Mouse (Mus musculus) heart, embryonic 13.5 days (tissue): ENCODE measurements around the gene Fxr1. TPM values are rescaled to one million over a fixed set of nuclear protein-coding genes. Genes with fewer than 3 reads are reported as not detected.
"Not testable (repeated sequence)": the region's sequence is repeated elsewhere in the genome, so short reads cannot be mapped to it uniquely, and the experiment has no call there.

Experiments
- ATAC-seq: fragments of 200-750 bp; cut with Nextera tagmentation; 2 replicates; pipeline ENCODE4 v1.8.0; 2017; ENCODE audit warnings: moderate TSS enrichment; ENCODE audit not compliant: insufficient number of reproducible peaks, low FRiP score, low TSS enrichment; ENCODE audit errors: extremely low read depth
- H3K27ac ChIP-seq: fragments of 300-500 bp; sonication (generic); replicated peaks from 2 replicates; pipeline ENCODE4 v1.5.1; 2015; ENCODE audit warnings: moderate library complexity, mild to moderate bottlenecking, inconsistent platforms
- H3K27me3 ChIP-seq: fragments of 300-500 bp; sonication (generic); replicated peaks from 2 replicates; pipeline ENCODE4 v1.6.1; 2015; ENCODE audit warnings: mild to moderate bottlenecking, inconsistent platforms
- H3K36me3 ChIP-seq: fragments of 300-500 bp; sonication (generic); 2 replicates; pipeline ENCODE4 v1.6.1; 2015; ENCODE audit warnings: mild to moderate bottlenecking, inconsistent platforms
- H3K4me1 ChIP-seq: fragments of 300-500 bp; sonication (generic); 2 replicates; pipeline ENCODE4 v1.6.1; 2015; ENCODE audit warnings: inconsistent platforms
- H3K4me2 ChIP-seq: fragments of 300-500 bp; sonication (generic); 2 replicates; pipeline ENCODE4 v1.6.1; 2015; ENCODE audit warnings: inconsistent platforms, mild to moderate bottlenecking, moderate library complexity
- H3K4me3 ChIP-seq: fragments of 300-500 bp; sonication (generic); 2 replicates; pipeline ENCODE4 v1.5.1; 2015; ENCODE audit warnings: moderate library complexity, mild to moderate bottlenecking, inconsistent platforms
- H3K9ac ChIP-seq: fragments of 300-500 bp; sonication (generic); 2 replicates; pipeline ENCODE4 v1.6.1; 2015; ENCODE audit warnings: inconsistent platforms, mild to moderate bottlenecking, moderate library complexity
- H3K9me3 ChIP-seq: fragments of 300-500 bp; sonication (generic); 2 replicates; pipeline ENCODE4 v1.6.1; 2016; ENCODE audit warnings: inconsistent platforms
- WGBS: fragments of 180-500 bp; shearing (Covaris S2); methylation state at CpG from one replicate; pipeline ENCODE4 v1.1.7; 2015; ENCODE audit warnings: mixed read lengths; 5-methylcytosine and 5-hydroxymethylcytosine counted together
- polyA plus RNA-seq: library from polyadenylated mRNA; unstranded; fragments of >200 nt; fragmentation: Nextera tagmentation; extraction: Ambion mirVana; gene quantifications from 2 replicates; pipeline ENCODE4 v1.2.1, GENCODE M21; 2015

The Fxr1 gene
- polyA plus RNA-seq, 1 experiment from 2014 or later: 63.6 TPM

DNA sequence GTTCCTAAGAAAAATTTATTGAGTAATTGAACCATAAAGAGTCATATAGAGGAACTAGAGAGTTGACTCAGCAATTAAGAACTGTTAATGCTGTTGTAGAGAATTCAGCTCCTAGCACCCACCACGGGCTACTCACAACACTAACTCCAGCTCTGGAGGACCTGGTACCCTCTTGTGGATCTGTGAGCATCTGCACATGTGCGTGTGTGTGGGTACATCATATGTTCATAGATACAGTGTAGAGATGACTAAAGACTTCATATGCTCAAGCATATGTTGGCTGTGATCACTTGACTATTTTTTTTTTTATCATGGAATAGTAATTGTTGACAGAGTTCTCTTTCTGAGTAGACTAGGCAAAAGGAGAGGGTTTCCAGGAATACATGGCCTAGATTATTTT is 42.6 kb downstream of the Fxr1 start:
- peaks cover 64% of the 10 kb centered on the region for H3K36me3 ChIP-seq
- 89% methylated on average over 2 of the region's 2 CpGs for WGBS
- H3K9me3 ChIP-seq: no peaks in the 10 kb centered on the region
- no peak overlapping the region for H3K4me3 ChIP-seq
- no peak overlapping the region for H3K9ac ChIP-seq
- H3K4me1 ChIP-seq: no peaks in the 10 kb centered on the region
- no peak overlapping the region for H3K27ac ChIP-seq
- no peak overlapping the region for H3K4me2 ChIP-seq
- no peaks in the 10 kb centered on the region for H3K27me3 ChIP-seq
- no peak for ATAC-seq

- 89% methylated on average over 7 of the region's 7 CpGs for WGBS
- not testable (repeated sequence) for ATAC-seq
These were observed 49.2 kb downstream of the Fxr1 start for GRCm38 (mm10) chr3:34068943-34069342.

GRCm38 (mm10) chr3:34072726-34073125 is 53.0 kb downstream of the Fxr1 start:
- WGBS: 90% methylated on average over 6 of the region's 6 CpGs
- H3K9ac ChIP-seq: no peak overlapping the region
- H3K27ac ChIP-seq: no peak overlapping the region
- peaks cover 13% of the 10 kb centered on the region for H3K4me1 ChIP-seq
- H3K36me3 ChIP-seq: peaks cover 80% of the 10 kb centered on the region
- ATAC-seq: no peak
- no peaks in the 10 kb centered on the region for H3K9me3 ChIP-seq
- H3K4me3 ChIP-seq: no peak overlapping the region
- H3K27me3 ChIP-seq: no peaks in the 10 kb centered on the region
- H3K4me2 ChIP-seq: no peak overlapping the region

More at GRCm38 (mm10) chr3:34068943-34069342, 49.2 kb downstream of the Fxr1 start:
- not testable (repeated sequence) for H3K9ac ChIP-seq, H3K9me3 ChIP-seq, H3K27me3 ChIP-seq, H3K4me3 ChIP-seq, H3K4me1 ChIP-seq, H3K4me2 ChIP-seq, H3K27ac ChIP-seq
- peaks cover 71% of the 10 kb centered on the region for H3K36me3 ChIP-seq

DNA sequence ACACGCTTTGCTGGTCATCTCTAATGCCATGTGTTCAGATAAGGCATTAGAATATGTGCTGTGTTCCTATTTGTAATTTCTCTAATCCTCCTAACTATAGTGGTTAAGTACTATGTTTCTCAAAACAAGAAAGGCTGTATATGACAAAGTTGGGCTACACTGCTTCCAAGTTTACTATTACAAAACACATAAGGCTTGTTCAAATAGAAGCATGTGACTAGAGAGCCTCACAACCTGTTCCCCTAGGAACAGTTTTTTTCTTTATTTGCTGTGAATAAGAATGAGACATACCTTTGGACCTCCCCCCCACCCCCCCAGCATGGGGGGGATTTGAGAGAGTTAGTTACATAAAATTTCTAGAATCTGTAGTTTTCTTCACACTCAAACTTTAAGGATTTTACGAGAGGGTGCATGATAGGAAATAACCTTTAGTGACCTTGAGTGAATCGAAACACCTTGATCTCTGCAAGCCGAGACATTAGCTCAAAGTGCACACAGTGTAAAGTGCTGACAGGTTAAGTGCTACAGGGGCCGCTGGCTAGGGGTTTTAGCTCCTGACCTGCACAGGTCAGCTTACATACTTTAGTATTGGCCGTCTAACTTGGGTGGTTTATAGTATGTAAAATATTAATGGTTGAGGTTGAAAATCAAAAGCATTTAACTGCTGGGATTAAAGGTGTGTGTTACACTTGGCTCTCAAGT is 56.5 kb downstream of the Fxr1 start:
- Histone ChIP-seq H3K9ac (0 out of 2 replicates have a peak overlapping the region, but pooled peaks have one; percentile 33), H3K4me1 (peaks cover 25% of the 10 kb centered on the region), H3K9me3 (no peaks in the 10 kb centered on the region), H3K27ac (peak overlapping the region; percentile 48; the same call in 1 of the 2 replicates), H3K4me3 (no peak overlapping the region), H3K36me3 (peaks cover 72% of the 10 kb centered on the region), H3K27me3 (no peaks in the 10 kb centered on the region), H3K4me2 (peak overlapping the region; percentile 28)
- no peak for ATAC-seq
- WGBS: 51% methylated on average over 6 of the region's 6 CpGs

- H3K4me2 ChIP-seq: peak within 1 kb of the TSS; percentile 80
- under 1% methylated on average over 50 of the region's 50 CpGs for WGBS
- no peaks in the 10 kb centered on the region for H3K9me3 ChIP-seq
These were observed 61.3 kb downstream of the Fxr1 start, which contains the start of gene Dnajc19 for GRCm38 (mm10) chr3:34080900-34081662. TSS of gene Dnajc19 (minus strand) at chr3:34081321.

GRCm38 (mm10) chr3:34081929-34082328 is 62.2 kb downstream of the Fxr1 start:
- Histone ChIP-seq H3K27ac (0 out of 2 replicates have a peak overlapping the region, but pooled peaks have one; percentile 74), H3K9ac (peak overlapping the region; percentile 93; the same call in 1 of the 2 replicates), H3K4me2 (peak overlapping the region; percentile 80), H3K4me1 (peaks cover 20% of the 10 kb centered on the region), H3K9me3 (no peaks in the 10 kb centered on the region), H3K36me3 (peaks cover 18% of the 10 kb centered on the region), H3K27me3 (no peaks in the 10 kb centered on the region), H3K4me3 (peak overlapping the region; percentile 87)
- ATAC-seq: no peak
- 79% methylated on average over 3 of the region's 3 CpGs for WGBS

More at GRCm38 (mm10) chr3:34080900-34081662, 61.3 kb downstream of the Fxr1 start, which contains the start of gene Dnajc19:
- peak within 1 kb of the TSS; percentile 74 for H3K27ac ChIP-seq
- no peaks in the 10 kb centered on the region for H3K27me3 ChIP-seq
- H3K4me1 ChIP-seq: peaks cover 29% of the 10 kb centered on the region
- H3K36me3 ChIP-seq: peaks cover 26% of the 10 kb centered on the region
- ATAC-seq: peak; percentile 75; the same call in 1 of the 2 replicates
- H3K9ac ChIP-seq: peak within 1 kb of the TSS; percentile 93
- peak within 1 kb of the TSS; percentile 87 for H3K4me3 ChIP-seq

- 68% methylated on average over 5 of the region's 5 CpGs for WGBS
- no peak overlapping the region for H3K27ac ChIP-seq
These were observed 63.9 kb downstream of the Fxr1 start for GRCm38 (mm10) chr3:34083655-34084054.

GRCm38 (mm10) chr3:34102891-34103290 is 83.1 kb downstream of the Fxr1 start:
- Histone ChIP-seq H3K9ac (no peak overlapping the region), H3K36me3 (no peaks in the 10 kb centered on the region), H3K4me1 (no peaks in the 10 kb centered on the region), H3K9me3 (no peaks in the 10 kb centered on the region), H3K4me3 (no peak overlapping the region), H3K27ac (no peak overlapping the region), H3K4me2 (no peak overlapping the region), H3K27me3 (peaks cover 28% of the 10 kb centered on the region)
- no peak for ATAC-seq
- 65% methylated on average over 2 of the region's 2 CpGs for WGBS

More at GRCm38 (mm10) chr3:34083655-34084054, 63.9 kb downstream of the Fxr1 start:
- Histone ChIP-seq H3K9me3 (no peaks in the 10 kb centered on the region), H3K4me3 (no peak overlapping the region), H3K9ac (no peak overlapping the region), H3K27me3 (no peaks in the 10 kb centered on the region), H3K4me2 (no peak overlapping the region), H3K4me1 (peaks cover 19% of the 10 kb centered on the region), H3K36me3 (peaks cover 6% of the 10 kb centered on the region)
- no peak for ATAC-seq

DNA sequence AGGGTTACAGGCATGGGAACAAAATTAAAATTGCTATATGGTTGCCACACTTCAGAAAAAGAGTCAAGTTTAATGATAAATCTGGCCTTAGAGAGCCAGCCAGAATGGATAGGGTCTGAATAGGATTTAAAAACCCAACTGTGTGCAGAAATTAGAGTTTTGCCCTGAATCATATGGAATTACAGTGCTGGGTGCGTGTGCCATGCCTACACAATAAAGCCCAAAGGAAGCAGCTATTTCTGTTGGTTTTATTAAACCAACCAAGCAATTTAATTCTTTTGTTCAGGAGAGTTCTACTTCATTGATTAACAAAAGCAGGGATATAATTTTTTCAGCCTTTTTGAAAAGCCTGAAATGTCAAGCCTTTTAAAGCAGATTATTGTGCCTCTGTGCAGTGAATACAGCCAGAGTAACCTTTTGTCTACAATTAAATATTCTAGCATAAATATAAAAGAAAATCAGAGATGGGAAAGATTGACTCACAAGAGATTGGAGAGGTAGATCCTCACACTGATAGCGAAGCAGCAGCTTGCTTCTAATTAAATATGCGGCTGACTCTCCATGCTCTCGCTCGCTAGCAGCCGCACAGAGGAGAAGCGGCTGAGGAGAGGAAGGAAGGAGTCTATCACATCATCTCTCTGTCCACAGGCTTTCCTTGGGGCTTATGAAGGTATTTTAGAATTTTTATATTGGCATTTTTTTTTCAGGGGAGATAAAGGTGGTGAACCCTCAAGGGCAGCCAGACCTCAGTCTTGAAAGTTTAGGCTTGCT is 84.3 kb downstream of the Fxr1 start:
- no peaks in the 10 kb centered on the region for H3K36me3 ChIP-seq
- H3K4me1 ChIP-seq: no peaks in the 10 kb centered on the region
- ATAC-seq: no peak
- H3K27me3 ChIP-seq: peaks cover 28% of the 10 kb centered on the region
- H3K9me3 ChIP-seq: no peaks in the 10 kb centered on the region
- H3K9ac ChIP-seq: no peak overlapping the region
- no peak overlapping the region for H3K4me2 ChIP-seq
- no peak overlapping the region for H3K4me3 ChIP-seq
- no peak overlapping the region for H3K27ac ChIP-seq
- 46% methylated on average over 7 of the region's 7 CpGs for WGBS

DNA sequence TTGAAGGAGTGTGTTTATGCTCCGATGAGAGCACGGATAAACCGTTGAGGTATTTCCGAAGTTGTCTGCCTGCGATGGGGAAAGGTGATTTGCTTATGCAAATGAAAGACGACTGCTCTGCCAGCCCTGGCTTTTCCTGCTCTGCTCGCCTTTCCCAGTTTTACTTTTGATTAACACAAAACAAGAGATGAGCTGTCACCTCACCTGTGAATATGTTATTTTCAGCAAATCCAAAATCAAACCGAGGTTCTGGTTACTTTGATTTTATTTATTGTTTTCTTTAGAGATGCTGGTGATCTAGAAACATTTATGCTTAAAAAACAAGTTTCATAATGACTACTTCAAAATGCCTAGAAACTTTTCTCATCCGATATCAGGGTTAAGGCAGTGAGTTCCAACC is 86.7 kb downstream of the Fxr1 start:
- Histone ChIP-seq H3K9ac (no peak overlapping the region), H3K4me1 (no peaks in the 10 kb centered on the region), H3K4me2 (peak overlapping the region; percentile 56), H3K4me3 (peak overlapping the region; percentile 31), H3K27ac (no peak overlapping the region), H3K27me3 (peaks cover 28% of the 10 kb centered on the region), H3K36me3 (no peaks in the 10 kb centered on the region), H3K9me3 (no peaks in the 10 kb centered on the region)
- no peak for ATAC-seq
- WGBS: 12% methylated on average over 9 of the region's 9 CpGs

DNA sequence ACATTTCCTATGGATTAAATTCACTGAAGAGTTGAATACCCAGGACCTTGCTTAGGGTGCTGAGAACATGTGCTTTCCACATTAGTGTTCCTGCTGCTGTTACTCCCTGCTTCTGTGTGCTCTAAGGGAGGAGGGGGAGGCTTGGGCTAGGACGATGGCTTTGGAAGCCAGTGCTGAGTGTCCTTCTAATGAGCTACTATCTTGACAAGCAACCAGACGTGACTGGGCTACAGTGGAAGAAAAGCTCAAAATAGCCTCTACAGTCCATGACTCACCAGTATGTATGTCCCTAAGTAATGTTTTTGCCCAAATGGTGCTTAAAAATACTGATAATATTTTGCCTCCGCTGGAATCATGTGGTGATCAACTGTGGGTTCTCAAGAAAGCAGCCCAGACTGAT is 87.9 kb downstream of the Fxr1 start:
- Histone ChIP-seq H3K4me3 (no peak overlapping the region), H3K9ac (no peak overlapping the region), H3K27ac (no peak overlapping the region), H3K27me3 (peaks cover 28% of the 10 kb centered on the region), H3K36me3 (no peaks in the 10 kb centered on the region), H3K4me2 (no peak overlapping the region), H3K4me1 (no peaks in the 10 kb centered on the region), H3K9me3 (no peaks in the 10 kb centered on the region)
- ATAC-seq: no peak
- 27% methylated on average over 3 of the region's 3 CpGs for WGBS
